Mouse (Mus musculus): ENCODE measurements around the gene Tmem79.
"Not testable (repeated sequence)": the region's sequence is repeated elsewhere in the genome, so short reads cannot be mapped to it uniquely, and the experiment has no call there.

DNA sequence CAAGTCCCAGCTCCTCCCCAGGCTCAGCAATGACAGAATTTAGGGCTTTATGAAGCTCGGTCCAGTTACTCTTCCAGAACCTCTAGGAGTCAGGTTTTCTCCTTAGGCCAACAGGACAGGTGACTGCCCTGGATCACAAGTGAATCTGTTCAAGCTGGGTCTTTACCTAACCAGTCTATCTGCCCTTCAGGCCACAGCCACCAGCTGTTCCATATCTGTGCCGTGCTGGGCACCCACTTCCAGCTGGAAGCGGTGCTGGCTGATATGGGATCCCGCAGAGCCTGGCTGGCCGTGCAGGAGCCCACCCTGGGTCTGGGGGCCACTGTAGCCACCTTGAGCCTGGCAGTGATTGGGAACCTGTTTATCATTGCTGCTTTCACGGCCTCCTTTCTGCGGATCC, 46.4 kb upstream of the Tmem79 start:
- not testable (repeated sequence) for TF ChIP-seq CTCF (IDR thresholded peaks at IDR 0.05; ENCODE audit: insufficient read depth, low read length); POLR2A (IDR thresholded peaks at IDR 0.05; ENCODE audit: borderline replicate concordance, extremely low read depth, low read depth, low read length)
